Mouse (Mus musculus): ENCODE data around the gene Wars. TPM values are rescaled to one million over a fixed set of nuclear protein-coding genes. Genes with fewer than 3 reads are reported as not detected.

The Wars gene
- polyA plus RNA-seq, 1 experiment: 80.1 TPM

DNA sequence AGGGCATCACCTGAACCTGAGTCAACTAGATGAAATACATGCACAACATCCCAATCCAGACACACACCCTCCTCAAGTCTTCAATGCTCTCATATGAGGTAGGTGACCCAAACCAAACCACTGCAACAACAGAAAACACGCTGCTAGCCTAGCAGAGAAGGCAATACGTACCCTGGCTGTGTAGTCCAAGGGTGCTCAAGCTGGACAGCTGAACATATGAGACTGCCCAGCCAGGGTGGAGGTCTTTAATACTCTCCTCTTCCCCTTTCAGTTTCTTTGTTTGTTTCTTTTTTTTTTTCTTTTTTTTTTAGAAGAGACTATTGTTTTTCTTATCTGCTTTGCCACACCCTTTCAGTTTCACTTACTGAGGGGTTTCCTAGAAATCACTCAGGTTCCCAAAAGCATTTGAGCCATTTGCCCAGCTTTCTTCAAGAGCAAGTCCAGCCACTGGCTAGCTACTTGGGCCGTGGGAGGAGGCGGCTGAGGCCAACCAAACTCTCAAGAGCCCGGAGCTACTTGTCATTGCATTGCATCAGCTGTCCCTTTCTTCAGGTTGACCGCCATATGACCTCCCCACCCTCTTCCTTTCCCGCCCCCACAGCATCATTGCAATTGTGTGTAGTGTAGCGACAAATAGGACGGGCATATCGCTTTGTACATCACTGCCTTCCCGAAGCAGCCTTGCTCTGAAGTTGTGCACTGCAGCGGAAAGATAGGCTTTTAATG is 822 bp downstream of the Wars start, which contains the start of gene Wdr25:
Wdr25 (plus strand) TSS at position 643 of the 726 bp plus-strand sequence.
- H3K27ac ChIP-seq (ENCODE audit: insufficient read depth, low read length): peak within 1 kb of the TSS; percentile 54
- no peak for TF ChIP-seq CTCF (IDR thresholded peaks at IDR 0.05; ENCODE audit: borderline replicate concordance, insufficient read depth, low read length)
- peak; percentile 56 for TF ChIP-seq POLR2A (IDR thresholded peaks at IDR 0.05; ENCODE audit: low read depth, low read length)
- H3K4me1 ChIP-seq (ENCODE audit: control insufficient read depth, insufficient read depth, low read length): peaks cover 7% of the 10 kb centered on the region
- peak within 1 kb of the TSS; percentile 95 for H3K4me3 ChIP-seq (ENCODE audit: insufficient read depth, low read length)

DNA sequence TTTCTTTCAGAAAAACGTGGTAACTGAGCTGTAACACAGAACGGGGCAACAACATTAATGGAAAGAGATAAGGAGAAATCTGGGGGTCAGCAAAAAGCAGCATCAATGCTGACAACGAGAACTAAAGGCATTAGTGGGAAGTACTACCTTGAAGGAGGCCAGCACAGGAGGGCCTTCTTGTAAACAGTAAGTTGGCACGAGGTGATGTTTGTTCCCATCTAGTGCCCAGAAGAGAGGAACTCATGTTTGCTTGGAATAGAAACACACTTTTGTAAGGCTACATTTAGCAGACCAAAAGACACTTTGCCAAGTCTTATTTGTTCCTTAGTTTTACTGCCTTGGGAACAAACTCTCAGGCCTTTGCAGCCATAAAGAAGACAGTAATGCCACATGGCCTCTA is 5.3 kb downstream of the Wars start:
- Histone ChIP-seq H3K27ac (ENCODE audit: insufficient read depth, low read length) (no peak overlapping the region), H3K4me1 (ENCODE audit: control insufficient read depth, insufficient read depth, low read length) (peaks cover 9% of the 10 kb centered on the region), H3K4me3 (ENCODE audit: insufficient read depth, low read length) (no peak overlapping the region)
- TF ChIP-seq POLR2A (IDR thresholded peaks at IDR 0.05; ENCODE audit: low read depth, low read length): no peak
- no peak for TF ChIP-seq CTCF (IDR thresholded peaks at IDR 0.05; ENCODE audit: borderline replicate concordance, insufficient read depth, low read length)

DNA sequence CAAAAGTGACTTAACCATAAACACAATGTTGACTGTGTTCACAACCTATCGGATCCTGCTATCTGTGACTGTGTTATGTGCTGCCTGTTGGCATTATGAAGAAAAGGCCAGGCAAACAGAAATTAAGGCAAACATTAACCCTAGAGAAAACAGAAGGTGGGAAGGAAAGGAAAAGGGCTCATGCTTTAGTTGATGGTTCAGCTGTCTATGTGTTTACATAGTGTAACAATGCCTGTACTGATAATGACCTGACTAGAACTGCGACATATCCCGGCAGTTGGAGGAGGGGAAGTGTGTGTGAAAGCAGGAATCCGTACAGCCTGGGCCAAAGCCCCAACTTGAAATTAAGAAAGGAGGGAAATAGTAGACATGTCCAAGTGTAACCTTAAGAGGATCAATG is 6.9 kb downstream of the Wars start:
- TF ChIP-seq CTCF (IDR thresholded peaks at IDR 0.05; ENCODE audit: borderline replicate concordance, insufficient read depth, low read length) (no peak), POLR2A (IDR thresholded peaks at IDR 0.05; ENCODE audit: low read depth, low read length) (no peak)
- Histone ChIP-seq H3K4me3 (ENCODE audit: insufficient read depth, low read length) (no peak overlapping the region), H3K27ac (ENCODE audit: insufficient read depth, low read length) (no peak overlapping the region), H3K4me1 (ENCODE audit: control insufficient read depth, insufficient read depth, low read length) (peaks cover 5% of the 10 kb centered on the region)

DNA sequence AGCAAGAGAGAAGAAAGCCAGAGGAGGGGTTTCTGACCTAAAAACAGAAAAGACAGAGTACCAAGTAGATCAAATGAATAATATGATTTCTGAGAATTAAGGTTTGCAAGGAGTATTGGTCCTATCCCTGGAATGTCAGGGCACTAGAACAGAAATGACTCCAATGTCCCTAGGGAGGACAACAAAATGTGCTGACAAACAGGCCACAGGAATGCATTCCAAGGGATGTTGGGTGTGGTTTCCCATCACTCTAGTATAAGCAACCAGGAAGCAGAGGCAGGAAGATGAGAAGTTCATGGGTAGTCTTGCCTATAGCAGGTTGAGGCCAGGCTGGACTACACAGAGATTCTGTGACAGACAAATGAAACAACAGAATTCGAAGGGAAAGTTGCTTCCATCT is 8.1 kb downstream of the Wars start:
- H3K4me3 ChIP-seq (ENCODE audit: insufficient read depth, low read length): no peak overlapping the region
- TF ChIP-seq POLR2A (IDR thresholded peaks at IDR 0.05; ENCODE audit: low read depth, low read length): no peak
- no peak for TF ChIP-seq CTCF (IDR thresholded peaks at IDR 0.05; ENCODE audit: borderline replicate concordance, insufficient read depth, low read length)

GRCm38 (mm10) chr12:108882776-108883175 is 11.2 kb downstream of the Wars start:
- H3K27ac ChIP-seq (ENCODE audit: insufficient read depth, low read length): no peak overlapping the region
- H3K4me3 ChIP-seq (ENCODE audit: insufficient read depth, low read length): no peak overlapping the region
- H3K4me1 ChIP-seq (ENCODE audit: control insufficient read depth, insufficient read depth, low read length): peaks cover 5% of the 10 kb centered on the region
- TF ChIP-seq POLR2A (IDR thresholded peaks at IDR 0.05; ENCODE audit: low read depth, low read length) (no peak), CTCF (IDR thresholded peaks at IDR 0.05; ENCODE audit: borderline replicate concordance, insufficient read depth, low read length) (no peak)

More for the DNA sequence above, 8.1 kb downstream of the Wars start:
- Histone ChIP-seq H3K27ac (ENCODE audit: insufficient read depth, low read length) (no peak overlapping the region), H3K4me1 (ENCODE audit: control insufficient read depth, insufficient read depth, low read length) (peaks cover 5% of the 10 kb centered on the region)

- Histone ChIP-seq H3K4me1 (ENCODE audit: control insufficient read depth, insufficient read depth, low read length) (peaks cover 4% of the 10 kb centered on the region), H3K27ac (ENCODE audit: insufficient read depth, low read length) (no peak overlapping the region), H3K4me3 (ENCODE audit: insufficient read depth, low read length) (no peak overlapping the region)
- TF ChIP-seq CTCF (IDR thresholded peaks at IDR 0.05; ENCODE audit: borderline replicate concordance, insufficient read depth, low read length) (no peak), POLR2A (IDR thresholded peaks at IDR 0.05; ENCODE audit: low read depth, low read length) (no peak)
Observed at GRCm38 (mm10) chr12:108881192-108881591, 12.8 kb downstream of the Wars start.

GRCm38 (mm10) chr12:108880606-108881005 is 13.4 kb downstream of the Wars start:
- Histone ChIP-seq H3K27ac (ENCODE audit: insufficient read depth, low read length) (no peak overlapping the region), H3K4me1 (ENCODE audit: control insufficient read depth, insufficient read depth, low read length) (no peaks in the 10 kb centered on the region), H3K4me3 (ENCODE audit: insufficient read depth, low read length) (no peak overlapping the region)
- no peak for TF ChIP-seq CTCF (IDR thresholded peaks at IDR 0.05; ENCODE audit: borderline replicate concordance, insufficient read depth, low read length)
- TF ChIP-seq POLR2A (IDR thresholded peaks at IDR 0.05; ENCODE audit: low read depth, low read length): no peak

DNA sequence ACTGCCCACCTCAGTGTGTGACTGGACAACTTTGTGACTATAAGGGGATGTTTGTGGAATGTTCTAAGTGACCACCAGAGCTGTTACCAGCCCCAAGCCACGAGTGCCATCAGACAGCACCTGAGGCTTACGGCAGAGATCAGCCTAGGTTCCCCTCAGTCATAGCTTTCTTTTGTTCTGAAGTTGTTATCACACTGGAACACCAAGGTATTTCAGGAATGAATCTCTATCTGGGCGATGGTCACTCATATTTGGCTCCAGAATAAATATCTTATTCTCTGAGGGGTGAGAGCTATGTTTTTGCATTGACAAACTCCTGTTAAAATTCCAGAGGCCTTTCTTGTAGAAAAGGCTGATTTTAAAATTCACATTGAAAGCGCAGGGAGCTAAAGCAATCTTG is 14.8 kb downstream of the Wars start:
- Histone ChIP-seq H3K4me1 (ENCODE audit: control insufficient read depth, insufficient read depth, low read length) (no peaks in the 10 kb centered on the region), H3K4me3 (ENCODE audit: insufficient read depth, low read length) (no peak overlapping the region), H3K27ac (ENCODE audit: insufficient read depth, low read length) (no peak overlapping the region)
- TF ChIP-seq POLR2A (IDR thresholded peaks at IDR 0.05; ENCODE audit: low read depth, low read length) (no peak), CTCF (IDR thresholded peaks at IDR 0.05; ENCODE audit: borderline replicate concordance, insufficient read depth, low read length) (no peak)

DNA sequence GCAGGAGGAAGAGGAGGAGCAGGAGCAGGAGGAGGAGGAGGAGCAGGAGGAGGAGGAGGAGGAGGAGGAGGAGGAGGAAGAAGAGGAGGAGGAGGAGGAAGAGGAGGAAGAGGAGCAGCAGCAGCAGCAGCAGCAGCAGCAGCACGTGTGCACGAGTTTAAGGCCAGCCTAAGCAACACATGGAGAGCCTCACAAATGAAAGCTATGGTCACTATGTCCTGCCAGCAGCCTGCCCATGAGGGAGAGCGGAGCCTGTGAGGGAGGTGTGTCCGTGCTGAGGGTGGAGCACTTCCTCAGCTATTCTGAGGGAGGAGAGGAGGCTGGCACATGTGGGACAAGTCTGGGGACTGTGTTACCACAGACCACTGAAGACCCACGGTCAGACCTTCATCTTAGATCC is 20.9 kb downstream of the Wars start:
- H3K27ac ChIP-seq (ENCODE audit: insufficient read depth, low read length): no peak overlapping the region
- no peak for TF ChIP-seq POLR2A (IDR thresholded peaks at IDR 0.05; ENCODE audit: low read depth, low read length)
- TF ChIP-seq CTCF (IDR thresholded peaks at IDR 0.05; ENCODE audit: borderline replicate concordance, insufficient read depth, low read length): no peak
- H3K4me1 ChIP-seq (ENCODE audit: control insufficient read depth, insufficient read depth, low read length): no peaks in the 10 kb centered on the region
- no peak overlapping the region for H3K4me3 ChIP-seq (ENCODE audit: insufficient read depth, low read length)

DNA sequence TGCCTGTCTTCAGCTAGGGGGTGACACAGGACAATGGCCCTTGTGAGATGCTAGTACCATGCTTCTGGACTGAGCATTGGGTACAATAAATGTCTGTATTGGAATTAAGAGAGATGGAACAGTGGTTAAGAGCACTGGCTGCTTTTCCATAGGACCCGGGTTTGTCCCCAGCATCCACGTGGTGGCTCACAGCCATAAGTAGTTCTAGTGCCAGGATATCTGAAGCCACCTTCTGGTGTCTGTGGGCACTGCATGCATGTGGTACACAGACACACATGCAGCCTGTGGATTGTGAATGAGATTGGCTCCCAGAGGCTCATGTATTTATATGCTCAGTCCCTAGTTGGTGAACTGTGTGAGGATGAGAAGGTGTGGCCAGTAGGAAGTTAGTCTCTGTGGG is 24.4 kb downstream of the Wars start:
- no peaks in the 10 kb centered on the region for H3K4me1 ChIP-seq (ENCODE audit: control insufficient read depth, insufficient read depth, low read length)
- no peak for TF ChIP-seq CTCF (IDR thresholded peaks at IDR 0.05; ENCODE audit: borderline replicate concordance, insufficient read depth, low read length)
- TF ChIP-seq POLR2A (IDR thresholded peaks at IDR 0.05; ENCODE audit: low read depth, low read length): no peak
- no peak overlapping the region for H3K4me3 ChIP-seq (ENCODE audit: insufficient read depth, low read length)
- H3K27ac ChIP-seq (ENCODE audit: insufficient read depth, low read length): no peak overlapping the region
